Mouse (Mus musculus) cerebellum, adult (tissue): Measurements from ENCODE around the gene Tex28.
"Not testable (repeated sequence)": the region's sequence is repeated elsewhere in the genome, so short reads cannot be mapped to it uniquely, and the experiment has no call there.

Experiments used
- ATAC-seq: cut with Nextera tagmentation; 2 replicates; pipeline ENCODE4 v1.9.2; 2017; ENCODE audit warnings: mild to moderate bottlenecking, moderate library complexity, mixed read lengths; ENCODE audit not compliant: insufficient number of reproducible peaks, low FRiP score, low TSS enrichment

The Tex28 gene

GRCm38 (mm10) chrX:74167738-74168137, at the start of gene Tex28:
Tex28 (minus strand) TSS chrX:74167838.
- ATAC-seq, result no peak

- no peak for ATAC-seq
Measured at GRCm38 (mm10) chrX:74203556-74203955, 35.9 kb upstream of the Tex28 start.

GRCm38 (mm10) chrX:74176959-74177358, 9.3 kb upstream of the Tex28 start, which contains the start of gene Tktl1:
Tktl1 (plus strand) TSS chrX:74177259.
- no peak for ATAC-seq

GRCm38 (mm10) chrX:74135263-74135662, 32.4 kb downstream of the Tex28 start, which contains the start of gene Mecp2:
Mecp2 (minus strand) TSS chrX:74135363.
- ATAC-seq, result not testable (repeated sequence)

- no peak for ATAC-seq
Measured at GRCm38 (mm10) chrX:74127164-74127563, 40.5 kb downstream of the Tex28 start, which contains the start of gene Opn1mw. Opn1mw (plus strand) TSS chrX:74127464.

- ATAC-seq, result no peak
Measured at GRCm38 (mm10) chrX:74124975-74125374, 42.7 kb downstream of the Tex28 start.

GRCm38 (mm10) chrX:74115511-74115910, 52.1 kb downstream of the Tex28 start:
- ATAC-seq, result peak; percentile 86

GRCm38 (mm10) chrX:74114036-74114435, 53.6 kb downstream of the Tex28 start:
- no peak for ATAC-seq

GRCm38 (mm10) chrX:74108747-74109146, 58.9 kb downstream of the Tex28 start:
- no peak for ATAC-seq

- ATAC-seq, result no peak
Measured at GRCm38 (mm10) chrX:74105916-74106315, 61.7 kb downstream of the Tex28 start.

GRCm38 (mm10) chrX:74103457-74104188, 64.0 kb downstream of the Tex28 start:
- ATAC-seq, result no peak
